Mouse (Mus musculus) cerebellum, postnatal 14 days (tissue): ENCODE data around the gene Slc38a11.

Experiments
- DNase-seq, 2 experiments: peaks; one replicate each; pipeline ENCODE4 v3.0.0; 2021; ENCODE audit warnings: mixed read lengths in 2 of 2

Slc38a11 gene

GRCm38 (mm10) chr2:65363828-65364497, at the start of gene Slc38a11:
TSS of gene Slc38a11 (minus strand) at chr2:65364034.
- DNase-seq = peak; percentile 7 to 26

GRCm38 (mm10) chr2:65407110-65407509, 43.3 kb upstream of the Slc38a11 start:
- DNase-seq = no peak

- no peak for DNase-seq
Measured at GRCm38 (mm10) chr2:65405407-65405806, 41.6 kb upstream of the Slc38a11 start.

- DNase-seq = no peak
Measured at GRCm38 (mm10) chr2:65402001-65402400, 38.2 kb upstream of the Slc38a11 start.

DNA sequence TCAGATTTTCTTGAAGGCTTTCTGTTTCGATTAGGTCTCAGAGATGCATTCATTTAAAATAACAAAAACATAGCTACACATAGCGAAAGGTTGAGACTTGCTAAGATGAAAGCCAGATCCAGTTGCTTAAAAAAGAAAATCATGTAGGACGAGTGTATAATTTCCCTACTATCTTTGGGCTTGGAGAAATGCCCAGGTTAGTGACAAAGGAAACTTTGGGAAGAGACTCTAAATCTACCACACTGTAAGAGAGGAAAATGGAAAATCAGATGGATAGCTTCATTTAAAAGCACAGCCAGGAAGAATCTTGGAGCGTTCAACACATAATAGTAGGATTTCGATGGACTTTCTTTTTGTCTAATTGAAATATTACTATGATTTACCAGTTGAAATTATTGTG, 36.1 kb upstream of the Slc38a11 start:
- no peak for DNase-seq

- peak; percentile 14 to 45 for DNase-seq
Measured at GRCm38 (mm10) chr2:65396128-65396527, 32.3 kb upstream of the Slc38a11 start.

- no peak for DNase-seq
Measured at GRCm38 (mm10) chr2:65393061-65393460, 29.2 kb upstream of the Slc38a11 start.

- no peak for DNase-seq
Measured at GRCm38 (mm10) chr2:65391322-65391721, 27.5 kb upstream of the Slc38a11 start.

- DNase-seq = no peak
Measured at GRCm38 (mm10) chr2:65384815-65385214, 21.0 kb upstream of the Slc38a11 start.

- DNase-seq = no peak
Measured at GRCm38 (mm10) chr2:65382485-65382884, 18.7 kb upstream of the Slc38a11 start.

DNA sequence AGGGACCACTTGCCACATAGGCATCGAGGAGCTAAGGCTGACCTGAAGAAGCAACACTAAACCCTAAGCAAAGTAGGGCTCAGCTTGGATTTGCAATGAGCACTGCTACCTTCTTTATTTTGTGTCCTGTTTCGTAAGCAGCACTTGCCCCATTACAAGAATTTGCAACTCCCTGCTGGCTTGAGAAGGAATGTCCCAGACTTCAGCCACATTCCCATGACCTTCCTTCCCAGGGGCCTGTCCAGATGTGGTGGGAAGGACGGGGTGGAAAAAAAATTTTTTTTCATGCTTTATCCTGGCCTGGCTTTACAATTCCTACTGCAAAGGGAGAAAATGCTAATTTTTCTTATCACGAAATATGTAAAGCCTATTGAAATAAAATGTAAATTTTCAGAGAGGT, 14.6 kb upstream of the Slc38a11 start:
- no peak for DNase-seq

GRCm38 (mm10) chr2:65374410-65374809, 10.6 kb upstream of the Slc38a11 start:
- no peak for DNase-seq

DNA sequence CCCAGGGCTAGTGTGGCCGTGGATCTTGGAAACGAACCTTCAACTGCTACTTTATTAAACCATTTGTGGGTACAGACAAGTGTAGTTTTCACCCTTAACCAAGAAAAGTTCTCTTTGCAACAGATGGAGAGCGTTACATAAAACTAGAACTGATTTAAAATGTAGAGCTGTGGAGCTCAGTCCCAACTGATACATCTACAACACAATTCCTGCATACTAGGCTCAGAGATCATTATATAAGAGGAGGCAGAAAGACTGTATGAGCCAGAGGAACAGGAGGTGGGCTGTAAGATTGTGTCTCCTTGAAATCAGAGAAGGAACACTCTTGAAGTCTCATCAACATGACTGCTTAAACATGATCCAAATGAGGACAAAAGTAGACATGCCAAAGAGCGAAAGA, 9.2 kb upstream of the Slc38a11 start:
- DNase-seq = no peak

DNA sequence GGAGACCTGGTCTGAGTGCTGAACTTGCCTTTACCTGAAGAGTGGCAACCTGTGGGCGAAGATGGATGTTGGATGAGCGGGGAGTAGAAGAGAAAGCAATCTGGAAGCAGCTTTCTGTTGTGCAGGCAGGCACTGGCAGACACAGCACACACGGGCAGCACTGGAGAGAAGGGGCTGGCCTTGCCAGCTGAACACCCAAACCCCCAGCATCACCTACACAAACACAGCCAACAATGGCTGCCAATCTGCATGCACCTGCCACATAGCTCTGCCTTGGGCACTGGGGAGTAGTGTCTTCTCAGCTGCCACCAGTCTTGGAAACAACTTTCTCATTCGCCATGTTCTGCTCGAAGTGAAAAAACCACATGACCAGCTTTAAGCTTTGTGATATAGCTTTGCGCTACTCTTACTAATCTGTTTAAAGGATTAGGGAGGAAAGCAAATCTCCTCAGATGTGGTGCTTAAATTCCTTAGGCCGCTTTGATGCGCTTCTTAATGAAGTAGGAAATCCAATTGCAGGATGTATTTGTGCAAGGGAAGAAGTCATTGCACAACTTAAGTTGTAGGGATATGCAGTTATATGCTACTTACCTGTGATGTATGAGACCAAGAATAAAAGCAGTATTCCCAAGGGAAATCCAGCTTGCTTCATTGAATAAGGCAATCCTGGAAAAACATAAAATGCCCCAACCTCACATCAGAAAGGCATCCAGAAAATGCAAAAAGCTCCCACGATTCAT, 2.9 kb downstream of the Slc38a11 start:
- DNase-seq = no peak

GRCm38 (mm10) chr2:65347367-65347766, 16.5 kb downstream of the Slc38a11 start:
- no peak for DNase-seq

DNA sequence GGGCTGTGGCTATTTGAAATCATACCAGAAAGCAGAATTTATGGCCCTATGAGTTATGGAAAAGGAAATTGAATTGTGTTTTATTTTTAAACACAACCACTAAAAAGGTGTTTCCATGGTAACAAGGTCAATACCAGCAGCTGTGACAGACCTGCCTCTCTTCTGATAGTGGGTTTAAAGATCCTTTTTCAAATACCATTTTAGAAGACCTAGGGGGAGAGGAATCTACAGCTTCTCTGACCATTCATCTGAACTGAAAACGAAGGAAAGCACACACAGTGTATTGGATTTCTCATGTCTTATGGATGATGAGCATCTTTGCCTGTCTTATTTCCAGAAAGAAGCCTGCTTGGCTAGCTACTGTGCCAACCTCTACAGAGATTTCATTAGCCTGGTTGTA, 16.9 kb downstream of the Slc38a11 start:
- DNase-seq = no peak

- no peak for DNase-seq
Measured at GRCm38 (mm10) chr2:65346037-65346436, 17.8 kb downstream of the Slc38a11 start.

- no peak for DNase-seq
Measured at GRCm38 (mm10) chr2:65342057-65342456, 21.8 kb downstream of the Slc38a11 start.

GRCm38 (mm10) chr2:65340839-65341238, 23.0 kb downstream of the Slc38a11 start:
- DNase-seq = no peak

DNA sequence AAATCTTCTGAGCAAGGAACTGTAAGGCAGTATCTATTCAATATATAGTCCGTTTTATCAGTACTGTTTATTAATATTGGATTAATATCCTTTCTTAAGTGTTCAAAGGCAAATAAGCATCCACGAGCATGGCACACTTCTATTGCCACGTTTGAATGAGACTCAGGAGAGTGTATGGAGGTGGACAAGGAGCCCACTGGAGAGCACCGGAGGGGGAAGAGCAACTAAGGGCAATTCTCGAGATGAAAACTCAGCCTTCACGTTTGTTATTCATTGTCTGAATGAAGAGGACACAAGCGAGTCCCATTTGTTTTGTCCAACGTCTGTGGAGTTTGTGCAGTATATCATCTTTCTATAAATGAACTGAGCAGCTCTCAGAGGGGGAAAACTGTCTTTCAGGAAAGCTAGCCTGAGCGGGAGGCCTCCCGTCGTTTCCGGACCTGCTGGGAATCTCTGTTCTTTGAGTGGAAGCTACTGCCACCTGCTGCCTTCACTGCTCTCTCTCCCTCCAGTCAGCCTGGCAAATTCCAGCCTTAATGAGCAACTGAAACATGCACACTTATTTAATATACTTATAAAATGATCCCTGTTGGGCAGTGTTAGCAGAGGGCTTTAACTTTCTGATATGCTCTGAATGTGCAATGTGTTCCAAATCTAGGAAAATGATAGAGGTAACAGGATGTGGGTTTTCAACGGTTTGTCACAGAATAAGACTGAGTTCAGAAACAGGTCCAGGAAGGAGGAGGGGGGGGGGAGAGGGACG, 26.3 kb downstream of the Slc38a11 start:
- DNase-seq = peak; percentile 55

- DNase-seq = no peak
Measured at GRCm38 (mm10) chr2:65336608-65337007, 27.2 kb downstream of the Slc38a11 start.

- no peak for DNase-seq
Measured at GRCm38 (mm10) chr2:65334091-65334490, 29.7 kb downstream of the Slc38a11 start.

GRCm38 (mm10) chr2:65331321-65331720, 32.5 kb downstream of the Slc38a11 start:
- peak in 1 of 2 experiments; percentile 47 for DNase-seq
